Mouse (Mus musculus) spleen, adult 2 months (tissue): Measurements from ENCODE around the gene Gli2. TPM values are rescaled to one million over a fixed set of nuclear protein-coding genes. Genes with fewer than 3 reads are reported as not detected.

Experiments used
- DNase-seq, 2 experiments: peaks; one replicate each; pipeline versions ENCODE4 v3.0.0 to v3.0.0-alpha.2; 2012 to 2021; ENCODE audit warnings: low spot score in 2 of 2, low read depth in 1 of 2
- H3K27ac ChIP-seq: fragments of 200-500 bp; 2 replicates; pipeline ENCODE4 v1.5.1; 2012; ENCODE audit warnings: low read length, inconsistent platforms; ENCODE audit not compliant: insufficient read depth
- H3K27me3 ChIP-seq: fragments of 200-500 bp; 2 replicates; pipeline ENCODE4 v1.6.1; 2012; ENCODE audit warnings: mild to moderate bottlenecking, moderate library complexity, low read length, inconsistent platforms; ENCODE audit not compliant: control insufficient read depth, insufficient read depth
- H3K36me3 ChIP-seq: fragments of 200-500 bp; 2 replicates; pipeline ENCODE4 v1.6.1; 2012; ENCODE audit warnings: mild to moderate bottlenecking, low read length, inconsistent platforms; ENCODE audit not compliant: control insufficient read depth, insufficient read depth
- H3K4me1 ChIP-seq: fragments of 200-500 bp; 2 replicates; pipeline ENCODE4 v1.6.1; 2011; ENCODE audit warnings: inconsistent platforms; ENCODE audit not compliant: control insufficient read depth, insufficient read depth, insufficient read length
- H3K4me3 ChIP-seq: fragments of 200-500 bp; 2 replicates; pipeline ENCODE4 v1.5.1; 2011; ENCODE audit warnings: mild to moderate bottlenecking, inconsistent platforms; ENCODE audit not compliant: insufficient read depth, insufficient read length; ENCODE audit errors: extremely low read depth
- CTCF ChIP-seq: fragments of 200-500 bp; IDR thresholded peaks from 2 replicates; pipeline ENCODE4 v1.5.1; 2011; ENCODE audit warnings: mild to moderate bottlenecking, inconsistent platforms; ENCODE audit not compliant: insufficient read depth, insufficient read length, insufficient replicate concordance; ENCODE audit errors: extremely low read depth
- POLR2A ChIP-seq: fragments of 200-500 bp; IDR thresholded peaks from 2 replicates; pipeline ENCODE4 v1.6.1; 2011; ENCODE audit warnings: low read depth, low read length, inconsistent platforms
- WGBS: fragments of 180-500 bp; shearing (Covaris S2); methylation state at CpG from one replicate; pipeline ENCODE4 v1.1.7; 2018; 5-methylcytosine and 5-hydroxymethylcytosine counted together
- polyA plus RNA-seq: library from polyadenylated mRNA; depleted of rRNA; stranded (reverse); fragments of >200 nt; gene quantifications from 2 replicates; pipeline ENCODE4 v1.2.3, GENCODE M21; 2012

Gene Gli2
- polyA plus RNA-seq, 1 experiment = 1.2 TPM

DNA sequence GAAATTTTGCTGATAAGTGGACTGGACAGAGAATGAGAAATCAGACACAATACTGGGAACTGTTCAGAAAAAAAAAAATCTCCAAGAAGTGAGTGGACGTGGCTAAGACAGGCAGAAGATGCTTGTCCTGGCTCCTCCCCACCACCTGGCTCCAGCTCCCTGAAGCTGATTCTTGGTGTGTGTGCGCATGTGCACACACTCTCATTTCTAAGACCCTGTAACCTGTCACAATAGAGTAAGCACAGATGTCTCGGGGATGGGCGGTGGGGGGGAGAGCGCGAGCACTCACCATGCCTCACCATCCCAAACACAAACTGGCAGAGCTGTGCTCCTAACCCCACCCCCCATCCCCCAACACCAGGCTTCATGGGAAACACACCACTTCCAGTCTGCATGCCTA lies 140.5 kb downstream of the Gli2 start:
- Histone ChIP-seq H3K4me3 (no peak overlapping the region), H3K4me1 (no peaks in the 10 kb centered on the region), H3K27ac (no peak overlapping the region), H3K27me3 (no peaks in the 10 kb centered on the region), H3K36me3 (no peaks in the 10 kb centered on the region)
- WGBS = 90% methylated on average over 6 of the region's 6 CpGs
- no peak for DNase-seq
- TF ChIP-seq POLR2A (no peak), CTCF (no peak)

DNA sequence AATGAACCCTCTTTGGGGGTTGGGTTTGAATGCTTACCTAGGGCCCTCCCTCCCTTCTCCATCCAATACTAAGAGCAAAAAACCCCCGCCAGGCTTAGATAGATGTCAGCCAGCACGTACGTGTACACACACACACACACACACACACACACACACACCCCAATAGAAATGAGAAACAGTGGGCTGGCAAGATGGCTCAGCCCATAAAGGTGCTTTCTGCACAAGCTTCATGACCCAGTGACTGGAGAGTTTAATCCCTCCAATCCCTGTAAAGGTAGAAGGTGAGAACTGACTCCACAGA lies 142.0 kb downstream of the Gli2 start:
- 69% methylated on average over 3 of the region's 3 CpGs for WGBS
- Histone ChIP-seq H3K27ac (no peak overlapping the region), H3K36me3 (no peaks in the 10 kb centered on the region), H3K4me1 (no peaks in the 10 kb centered on the region), H3K4me3 (no peak overlapping the region), H3K27me3 (no peaks in the 10 kb centered on the region)
- no peak for TF ChIP-seq POLR2A
- no peak for TF ChIP-seq CTCF
- DNase-seq = no peak

DNA sequence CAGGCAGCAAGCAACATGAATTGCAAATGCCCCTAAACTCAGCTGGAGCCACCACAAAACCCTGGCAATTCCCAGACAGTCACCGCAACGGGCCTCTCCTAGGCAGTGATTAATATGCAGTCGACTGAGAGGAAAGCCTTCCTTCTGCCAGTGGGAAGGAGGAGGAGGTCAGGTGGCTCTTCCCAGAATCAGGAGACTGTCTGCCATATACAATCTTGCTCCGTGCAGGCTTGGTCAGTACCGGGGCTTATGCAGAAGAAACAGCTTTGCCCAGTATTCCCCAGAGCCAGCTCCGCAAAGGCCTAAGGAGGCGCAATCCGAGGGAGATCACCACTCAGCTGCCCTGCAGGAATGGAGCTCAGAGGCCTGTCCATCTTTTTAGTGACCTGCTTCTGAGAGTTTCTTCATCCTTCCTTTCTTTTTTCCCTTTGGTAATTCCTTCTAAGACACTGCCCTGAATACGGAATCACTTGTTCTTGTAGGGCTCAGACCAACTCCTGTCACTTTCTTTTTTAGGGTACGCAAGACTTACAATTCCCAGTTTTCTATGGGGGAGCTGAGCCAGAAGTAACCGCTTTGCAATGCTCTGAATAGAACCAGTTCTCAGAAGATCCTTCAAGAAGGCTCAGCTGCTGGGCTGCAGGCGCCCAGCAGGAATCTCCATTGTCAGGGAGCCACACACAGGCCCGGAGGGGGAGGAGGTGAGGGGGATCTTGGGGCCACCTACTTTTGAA lies 142.6 kb downstream of the Gli2 start:
- no peaks in the 10 kb centered on the region for H3K36me3 ChIP-seq
- H3K4me3 ChIP-seq = no peak overlapping the region
- TF ChIP-seq POLR2A (no peak), CTCF (no peak)
- no peaks in the 10 kb centered on the region for H3K4me1 ChIP-seq
- H3K27ac ChIP-seq = no peak overlapping the region
- WGBS = 84% methylated on average over 13 of the region's 13 CpGs
- H3K27me3 ChIP-seq = no peaks in the 10 kb centered on the region
- DNase-seq = no peak

DNA sequence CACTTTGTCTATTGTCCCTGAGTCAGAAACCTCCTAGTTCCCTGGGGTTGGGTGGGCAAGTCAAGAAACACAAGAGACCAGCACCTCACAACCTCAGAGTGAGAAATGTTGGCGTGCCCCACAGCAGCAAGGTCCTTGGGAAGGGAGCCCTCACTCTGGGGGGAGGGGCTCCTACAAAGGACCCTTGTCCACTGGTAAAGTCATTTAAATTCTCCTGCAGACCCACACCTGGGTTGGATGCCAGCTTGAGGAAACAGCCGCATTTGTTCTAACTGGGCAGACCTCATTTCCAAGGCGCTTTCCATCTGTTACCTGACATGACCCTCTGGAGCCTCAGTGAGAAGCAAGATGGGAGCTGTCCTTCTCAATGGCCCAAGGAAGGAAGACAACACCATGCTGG lies 144.4 kb downstream of the Gli2 start:
- no peaks in the 10 kb centered on the region for H3K4me1 ChIP-seq
- DNase-seq = no peak
- H3K4me3 ChIP-seq = no peak overlapping the region
- WGBS = 96% methylated on average over 3 of the region's 3 CpGs
- H3K27me3 ChIP-seq = no peaks in the 10 kb centered on the region
- H3K27ac ChIP-seq = no peak overlapping the region
- H3K36me3 ChIP-seq = no peaks in the 10 kb centered on the region
- TF ChIP-seq CTCF = no peak
- no peak for TF ChIP-seq POLR2A

DNA sequence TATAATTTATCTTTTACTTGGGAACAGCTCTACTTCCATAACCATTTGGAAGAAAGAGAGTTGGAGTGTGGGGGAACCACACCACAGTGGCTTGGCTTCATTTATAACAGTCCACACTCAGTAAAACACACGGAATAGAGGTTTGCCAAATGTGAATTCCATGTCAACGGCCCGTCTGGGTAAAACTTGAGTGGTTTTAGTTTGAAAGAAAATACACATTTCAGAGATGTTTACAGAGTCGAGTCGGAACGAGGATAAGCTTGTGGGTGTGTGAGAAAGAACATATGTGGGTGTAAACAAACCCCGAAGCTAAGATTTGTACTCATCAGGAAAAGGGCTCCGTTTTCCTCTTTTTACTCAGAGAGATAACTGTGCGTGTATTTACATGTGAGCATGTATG lies 145.8 kb downstream of the Gli2 start:
- H3K27ac ChIP-seq = no peak overlapping the region
- no peaks in the 10 kb centered on the region for H3K4me1 ChIP-seq
- TF ChIP-seq POLR2A (no peak), CTCF (no peak)
- H3K36me3 ChIP-seq = no peaks in the 10 kb centered on the region
- 83% methylated on average over 9 of the region's 9 CpGs for WGBS
- no peak for DNase-seq
- no peak overlapping the region for H3K4me3 ChIP-seq
- H3K27me3 ChIP-seq = no peaks in the 10 kb centered on the region

DNA sequence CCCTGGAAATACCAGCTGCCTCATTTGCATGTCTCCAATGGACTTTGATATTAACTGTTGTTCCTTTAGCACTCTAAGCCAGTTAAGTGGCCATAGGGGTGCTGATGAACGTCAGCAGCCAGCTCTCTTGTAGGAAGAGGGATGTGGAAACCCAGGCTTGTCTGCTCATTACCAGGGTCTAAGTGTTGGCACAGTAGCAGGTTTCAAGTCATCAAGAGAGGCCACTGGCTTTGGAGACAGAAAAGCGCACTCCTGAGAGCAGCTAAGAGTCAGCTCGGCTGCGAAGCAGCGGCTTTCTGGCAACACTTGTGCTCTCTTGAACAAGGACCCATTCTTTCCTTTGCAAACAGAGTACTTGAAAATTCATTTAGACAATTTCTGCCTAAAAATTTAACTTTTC lies 148.1 kb downstream of the Gli2 start:
- TF ChIP-seq CTCF = no peak
- no peak for TF ChIP-seq POLR2A
- no peak for DNase-seq
- no peaks in the 10 kb centered on the region for H3K36me3 ChIP-seq
- 88% methylated on average over 5 of the region's 5 CpGs for WGBS
- no peaks in the 10 kb centered on the region for H3K27me3 ChIP-seq
- no peaks in the 10 kb centered on the region for H3K4me1 ChIP-seq
- H3K27ac ChIP-seq = no peak overlapping the region
- no peak overlapping the region for H3K4me3 ChIP-seq

DNA sequence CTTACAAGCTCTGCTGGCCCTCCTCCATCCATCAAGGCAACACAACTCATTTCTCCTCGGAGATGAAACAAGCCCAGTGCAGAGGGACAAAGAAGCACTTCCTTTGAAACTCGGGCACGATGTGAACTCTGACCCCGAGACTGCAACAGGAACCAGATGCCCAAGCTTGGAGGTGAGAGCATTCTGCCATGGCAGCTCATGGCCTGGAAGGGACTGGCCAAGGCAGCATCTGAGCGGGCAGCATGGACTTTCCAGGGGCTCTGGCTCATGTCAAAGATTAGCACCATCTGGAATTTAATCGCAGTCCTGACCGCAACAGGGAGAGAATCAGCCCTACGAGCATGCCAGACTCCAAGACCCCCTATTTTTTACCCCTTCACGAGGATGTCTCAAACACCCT lies 148.5 kb downstream of the Gli2 start:
- H3K4me1 ChIP-seq = no peaks in the 10 kb centered on the region
- no peak overlapping the region for H3K4me3 ChIP-seq
- no peaks in the 10 kb centered on the region for H3K36me3 ChIP-seq
- 77% methylated on average over 9 of the region's 9 CpGs for WGBS
- H3K27ac ChIP-seq = no peak overlapping the region
- no peaks in the 10 kb centered on the region for H3K27me3 ChIP-seq
- DNase-seq = no peak
- TF ChIP-seq CTCF (no peak), POLR2A (no peak)

DNA sequence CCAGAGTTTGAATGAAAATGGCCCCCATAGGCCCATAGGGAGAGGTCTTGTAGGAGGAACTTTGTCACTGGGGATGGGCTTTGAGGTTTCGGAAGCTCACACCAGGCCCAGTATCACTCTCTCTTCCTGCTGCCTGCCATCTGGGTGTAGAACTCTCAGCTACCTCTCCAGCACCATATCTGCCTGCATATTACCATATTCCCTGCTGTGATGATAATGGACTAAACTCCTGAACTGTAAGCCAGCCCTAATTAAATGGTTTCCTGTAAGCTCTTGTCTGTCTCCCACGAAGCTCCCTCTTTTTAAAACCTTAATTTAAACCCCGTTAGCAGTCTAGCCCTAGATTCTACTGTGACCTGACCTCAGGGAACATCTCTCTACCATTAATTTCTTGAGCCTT lies 149.0 kb downstream of the Gli2 start:
- H3K4me3 ChIP-seq = no peak overlapping the region
- H3K36me3 ChIP-seq = no peaks in the 10 kb centered on the region
- WGBS = 83% methylated on average over 3 of the region's 3 CpGs
- TF ChIP-seq POLR2A (no peak), CTCF (no peak)
- H3K27me3 ChIP-seq = no peaks in the 10 kb centered on the region
- no peaks in the 10 kb centered on the region for H3K4me1 ChIP-seq
- no peak for DNase-seq
- H3K27ac ChIP-seq = no peak overlapping the region
